14 mouse cellular contexts compared by ENCODE assay signal in genomic region chr14:61020968-61021367, GRCm38 (mm10). TPM values are rescaled to one million over a fixed set of nuclear protein-coding genes. Genes with fewer than 3 reads are reported as not detected.
"Had no signal": no experiment of that assay in that cellular context is flagged by ENCODE, and none has a peak within 500 bp of the region (broad histone marks: within the 10 kb centered on the region; RNA-seq: fewer than 3 reads in every experiment).

No protein-coding gene starts in this region.

- DNase-seq: left cerebral cortex, postnatal 4 days; liver; liver, embryonic 13.5 days; liver, postnatal 0 days; lung, adult 18-20 months; lung, adult 2 months; lung, embryonic 14.5 days; lung, postnatal 10 days; lung, postnatal 14 days; lung, postnatal 36 days; lung, postnatal 4 days; midbrain, embryonic 14.5 days had no signal

RNA-seq across cellular contexts. Expression of gene Tnfrsf19, which starts 25.3 kb away (rescaled TPM):
- total RNA-seq: monocyte, adult 5-6 weeks had no signal
- polyA plus RNA-seq: macrophage had no signal
